Mouse (Mus musculus): ENCODE measurements around the gene Cldn3. TPM values are rescaled to one million over a fixed set of nuclear protein-coding genes. Genes with fewer than 3 reads are reported as not detected.

Gene Cldn3
- polyA plus RNA-seq, 1 experiment from 2014 or later: 3.5 TPM

DNA sequence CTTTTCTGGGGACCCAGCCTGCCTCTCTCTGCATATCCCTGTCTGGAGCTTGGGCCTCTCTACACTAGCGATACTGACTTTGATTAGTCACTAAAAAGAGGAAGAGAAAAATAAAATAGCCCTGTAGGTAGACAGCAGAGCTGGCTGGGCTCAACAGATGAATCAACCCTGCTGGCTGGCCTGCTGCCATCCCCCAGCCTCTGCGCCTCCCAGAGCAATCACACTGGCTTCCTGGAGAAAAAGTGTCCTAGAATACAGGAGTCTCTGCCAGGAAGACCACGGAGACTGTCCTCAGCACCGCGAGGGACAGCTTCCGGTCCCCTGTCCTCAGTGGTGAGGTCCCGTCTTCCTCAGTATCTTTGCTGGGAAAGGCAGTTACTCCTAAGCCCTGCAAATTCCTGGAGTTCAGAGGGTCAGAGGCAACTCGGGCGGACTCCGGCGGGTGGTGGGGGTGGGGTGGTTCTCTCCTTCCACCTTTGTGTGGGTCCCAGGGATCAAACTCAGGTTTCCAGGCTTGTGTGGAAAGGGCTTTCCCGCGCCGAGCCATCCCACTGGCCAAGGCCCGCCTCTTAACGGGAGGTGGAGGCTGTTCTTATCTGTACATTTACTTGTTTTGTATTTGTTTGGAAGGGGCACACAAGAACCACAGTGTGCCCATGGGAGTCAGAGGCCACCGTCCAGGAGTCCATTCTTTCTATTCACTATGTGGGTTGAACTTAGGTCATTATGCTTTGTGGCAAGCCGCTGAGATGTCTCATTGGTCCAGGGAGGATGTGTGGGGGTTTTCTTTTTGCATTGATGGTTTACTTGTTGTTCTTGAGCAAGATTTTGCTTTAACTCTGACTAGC lies 43.2 kb downstream of the Cldn3 start:
- Histone ChIP-seq H3K27ac (ENCODE audit: low read depth, low read length) (no peak overlapping the region), H3K4me1 (replicated peaks; ENCODE audit: control insufficient read depth, insufficient read depth, low read length) (no peaks in the 10 kb centered on the region), H3K4me3 (ENCODE audit: low read depth, low read length) (no peak overlapping the region), H3K36me3 (ENCODE audit: control insufficient read depth, insufficient read depth, low read length) (no peaks in the 10 kb centered on the region), H3K9me3 (ENCODE audit: control insufficient read depth, low read length) (no peaks in the 10 kb centered on the region), H3K9ac (ENCODE audit: low read depth, low read length) (no peak overlapping the region), H3K4me2 (replicated peaks; ENCODE audit: low read depth, low read length) (no peak overlapping the region), H3K27me3 (ENCODE audit: control insufficient read depth, insufficient read depth, low read length) (no peaks in the 10 kb centered on the region)
- no peak for ATAC-seq (ENCODE audit: low FRiP score)
- DNase-seq (ENCODE audit: low spot score): no peak
- WGBS: 56% methylated on average over 18 of the region's 18 CpGs

DNA sequence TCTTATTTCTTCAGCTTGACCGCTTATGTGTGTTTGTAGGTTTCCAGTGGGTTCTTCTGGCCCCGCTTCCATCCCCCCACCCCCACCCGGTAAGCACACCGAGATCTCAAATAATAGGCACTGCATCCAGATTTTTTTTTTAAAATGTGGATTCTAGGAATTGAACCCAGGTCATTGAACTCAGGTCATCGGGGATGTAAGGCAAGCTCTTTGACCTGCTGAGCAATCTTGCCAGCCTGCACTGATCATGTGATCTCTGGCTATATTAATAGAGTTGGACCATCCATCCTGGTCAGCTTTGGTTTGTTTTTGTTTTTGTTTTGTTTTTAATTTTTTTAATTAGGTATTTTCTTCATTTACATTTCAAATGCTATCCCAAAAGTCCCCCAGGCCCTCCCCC lies 46.6 kb downstream of the Cldn3 start:
- no peak for ATAC-seq (ENCODE audit: low FRiP score)
- Histone ChIP-seq H3K4me2 (replicated peaks; ENCODE audit: low read depth, low read length) (no peak overlapping the region), H3K27ac (ENCODE audit: low read depth, low read length) (no peak overlapping the region), H3K9ac (ENCODE audit: low read depth, low read length) (no peak overlapping the region), H3K9me3 (ENCODE audit: control insufficient read depth, low read length) (no peaks in the 10 kb centered on the region), H3K36me3 (ENCODE audit: control insufficient read depth, insufficient read depth, low read length) (no peaks in the 10 kb centered on the region), H3K4me3 (ENCODE audit: low read depth, low read length) (no peak overlapping the region), H3K4me1 (replicated peaks; ENCODE audit: control insufficient read depth, insufficient read depth, low read length) (no peaks in the 10 kb centered on the region), H3K27me3 (ENCODE audit: control insufficient read depth, insufficient read depth, low read length) (no peaks in the 10 kb centered on the region)
- 93% methylated on average over 5 of the region's 5 CpGs for WGBS
- no peak for DNase-seq (ENCODE audit: low spot score)

DNA sequence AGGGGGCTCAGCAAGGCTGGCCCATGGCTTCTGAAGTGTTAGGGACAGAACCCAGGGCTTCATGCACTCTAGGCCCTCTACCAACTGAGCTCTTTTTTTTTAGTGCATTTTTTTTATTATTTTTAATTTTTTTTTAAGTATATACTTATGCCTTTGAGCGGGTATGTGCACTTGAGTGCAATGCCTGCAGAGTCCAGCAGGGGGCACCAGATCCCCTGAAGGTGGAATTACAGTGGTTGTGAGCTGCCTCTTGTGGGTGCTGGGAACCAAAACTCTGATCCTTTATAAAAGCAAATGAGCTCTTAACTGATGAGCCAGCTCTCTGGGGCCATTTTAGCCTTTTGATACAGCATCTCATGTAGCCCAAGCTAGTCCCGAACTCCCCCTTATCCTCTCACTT lies 48.6 kb downstream of the Cldn3 start:
- Histone ChIP-seq H3K9ac (ENCODE audit: low read depth, low read length) (no peak overlapping the region), H3K4me3 (ENCODE audit: low read depth, low read length) (no peak overlapping the region), H3K4me1 (replicated peaks; ENCODE audit: control insufficient read depth, insufficient read depth, low read length) (no peaks in the 10 kb centered on the region), H3K4me2 (replicated peaks; ENCODE audit: low read depth, low read length) (no peak overlapping the region), H3K27ac (ENCODE audit: low read depth, low read length) (no peak overlapping the region), H3K9me3 (ENCODE audit: control insufficient read depth, low read length) (no peaks in the 10 kb centered on the region), H3K36me3 (ENCODE audit: control insufficient read depth, insufficient read depth, low read length) (no peaks in the 10 kb centered on the region), H3K27me3 (ENCODE audit: control insufficient read depth, insufficient read depth, low read length) (no peaks in the 10 kb centered on the region)
- no peak for ATAC-seq (ENCODE audit: low FRiP score)
- no peak for DNase-seq (ENCODE audit: low spot score)
- 100% methylated on average over 2 of the region's 2 CpGs for WGBS

DNA sequence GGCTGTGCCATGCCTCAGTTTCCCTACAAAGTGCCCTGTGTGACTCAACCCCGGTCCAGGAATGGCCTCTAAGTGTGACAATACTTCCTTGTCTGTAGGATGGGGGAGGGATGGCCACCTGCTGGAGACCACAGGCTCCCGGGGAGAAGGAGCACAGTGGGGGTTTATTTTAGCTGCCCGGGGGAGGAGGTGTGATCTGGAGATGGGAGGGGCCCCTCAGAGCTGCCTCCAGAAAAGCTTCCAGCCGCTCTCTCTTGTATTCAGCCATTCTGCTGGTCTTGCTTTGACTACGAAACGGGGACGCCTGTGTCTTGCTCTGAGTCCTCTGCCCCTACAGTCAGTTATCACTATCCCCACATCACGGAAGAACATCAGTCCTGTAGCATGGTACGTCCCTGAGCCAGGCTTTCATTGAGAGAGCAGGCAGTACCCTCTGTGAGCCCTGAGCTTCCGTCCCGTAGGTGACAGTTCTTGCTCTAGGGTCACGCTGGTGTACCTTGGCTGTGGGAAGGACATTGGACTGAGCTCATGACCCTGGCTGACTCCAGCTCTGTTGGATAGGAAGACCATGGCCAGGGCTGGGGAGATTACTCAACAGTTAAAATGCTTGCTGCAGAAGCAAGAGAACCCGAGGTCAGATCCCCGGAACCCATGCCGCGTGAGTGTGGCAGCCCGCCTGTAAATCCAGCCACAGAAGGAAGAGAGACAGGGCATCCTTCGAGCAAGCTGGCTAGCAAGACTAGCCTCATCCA lies 49.8 kb downstream of the Cldn3 start:
- H3K27ac ChIP-seq (ENCODE audit: low read depth, low read length): no peak overlapping the region
- WGBS: 66% methylated on average over 18 of the region's 18 CpGs
- H3K4me3 ChIP-seq (ENCODE audit: low read depth, low read length): no peak overlapping the region
- no peaks in the 10 kb centered on the region for H3K9me3 ChIP-seq (ENCODE audit: control insufficient read depth, low read length)
- no peaks in the 10 kb centered on the region for H3K4me1 ChIP-seq (replicated peaks; ENCODE audit: control insufficient read depth, insufficient read depth, low read length)
- H3K9ac ChIP-seq (ENCODE audit: low read depth, low read length): no peak overlapping the region
- H3K36me3 ChIP-seq (ENCODE audit: control insufficient read depth, insufficient read depth, low read length): no peaks in the 10 kb centered on the region
- DNase-seq (ENCODE audit: low spot score) (no peak), ATAC-seq (ENCODE audit: low FRiP score) (no peak)
- no peaks in the 10 kb centered on the region for H3K27me3 ChIP-seq (ENCODE audit: control insufficient read depth, insufficient read depth, low read length)
- H3K4me2 ChIP-seq (replicated peaks; ENCODE audit: low read depth, low read length): no peak overlapping the region

Other genes with a start within 250 kb of the Cldn3 start
- 1.7 and 1.8 TPM in 2 replicates for gene Eln, start 238.9 kb upstream of the Cldn3 start, polyA plus RNA-seq (2014; fragmentation: Nextera tagmentation; extraction: Ambion mirVana)
- gene Tmem270, start 79.5 kb upstream of the Cldn3 start, polyA plus RNA-seq (2014; fragmentation: Nextera tagmentation; extraction: Ambion mirVana): not detected in 2 replicates
- gene Cldn13, start 70.7 kb upstream of the Cldn3 start, polyA plus RNA-seq (2014; fragmentation: Nextera tagmentation; extraction: Ambion mirVana): 3.1 and 4.1 TPM in 2 replicates
- 8.3 and 8.6 TPM in 2 replicates for gene Mettl27, start 53.8 kb upstream of the Cldn3 start, polyA plus RNA-seq (2014; fragmentation: Nextera tagmentation; extraction: Ambion mirVana)
- gene Cldn4, start 39.3 kb upstream of the Cldn3 start, polyA plus RNA-seq (2014; fragmentation: Nextera tagmentation; extraction: Ambion mirVana): 7.8 and 10.2 TPM in 2 replicates
- 45.1 and 48.3 TPM in 2 replicates for gene Abhd11, start 22.9 kb downstream of the Cldn3 start, polyA plus RNA-seq (2014; fragmentation: Nextera tagmentation; extraction: Ambion mirVana)
- 21.8 and 24.0 TPM in 2 replicates for gene Stx1a, start 37.3 kb downstream of the Cldn3 start, polyA plus RNA-seq (2014; fragmentation: Nextera tagmentation; extraction: Ambion mirVana)
- gene Dnajc30, start 78.0 kb downstream of the Cldn3 start, polyA plus RNA-seq (2014; fragmentation: Nextera tagmentation; extraction: Ambion mirVana): 26.2 and 29.2 TPM in 2 replicates
- 113 and 118 TPM in 2 replicates for gene Bud23, start 78.7 kb downstream of the Cldn3 start, polyA plus RNA-seq (2014; fragmentation: Nextera tagmentation; extraction: Ambion mirVana)
- 10.4 and 12.0 TPM in 2 replicates for gene Vps37d, start 92.1 kb downstream of the Cldn3 start, polyA plus RNA-seq (2014; fragmentation: Nextera tagmentation; extraction: Ambion mirVana)
- gene Mlxipl, start 103.7 kb downstream of the Cldn3 start, polyA plus RNA-seq (2014; fragmentation: Nextera tagmentation; extraction: Ambion mirVana): 1.2 and 1.6 TPM in 2 replicates
- 21.4 and 21.9 TPM in 2 replicates for gene Tbl2, start 163.4 kb downstream of the Cldn3 start, polyA plus RNA-seq (2014; fragmentation: Nextera tagmentation; extraction: Ambion mirVana)
- gene Bcl7b, start 182.1 kb downstream of the Cldn3 start, polyA plus RNA-seq (2014; fragmentation: Nextera tagmentation; extraction: Ambion mirVana): 35.9 and 38.8 TPM in 2 replicates
- 54.5 and 77.6 TPM in 2 replicates for gene Baz1b, start 201.1 kb downstream of the Cldn3 start, polyA plus RNA-seq (2014; fragmentation: Nextera tagmentation; extraction: Ambion mirVana)

All from hindbrain, embryonic 11.5 days (tissue).